Mouse (Mus musculus) heart, embryonic 15.5 days (tissue): ENCODE results near the gene Six5. TPM values are rescaled to one million over a fixed set of nuclear protein-coding genes. Genes with fewer than 3 reads are reported as not detected.

ENCODE experiments used
- ATAC-seq: fragments of 200-750 bp; cut with Nextera tagmentation; replicated peaks from 2 replicates; pipeline ENCODE4 v1.8.0; 2017; ENCODE audit warnings: low read depth, moderate TSS enrichment; ENCODE audit not compliant: insufficient number of reproducible peaks, insufficient read depth, low FRiP score
- H3K27ac ChIP-seq: fragments of 300-500 bp; sonication (generic); 2 replicates; pipeline ENCODE4 v1.5.1; 2015; ENCODE audit warnings: mild to moderate bottlenecking, inconsistent platforms
- H3K27me3 ChIP-seq: fragments of 300-500 bp; sonication (generic); 2 replicates; pipeline ENCODE4 v1.6.1; 2015; ENCODE audit warnings: inconsistent platforms
- H3K36me3 ChIP-seq: fragments of 300-500 bp; sonication (generic); 2 replicates; pipeline ENCODE4 v1.6.1; 2015; ENCODE audit warnings: mild to moderate bottlenecking, inconsistent platforms
- H3K4me1 ChIP-seq: fragments of 300-500 bp; sonication (generic); replicated peaks from 2 replicates; pipeline ENCODE4 v1.6.1; 2015; ENCODE audit warnings: inconsistent platforms
- H3K4me2 ChIP-seq: fragments of 300-500 bp; sonication (generic); 2 replicates; pipeline ENCODE4 v1.6.1; 2015; ENCODE audit warnings: inconsistent platforms, mild to moderate bottlenecking, moderate library complexity
- H3K4me3 ChIP-seq: fragments of 300-500 bp; sonication (generic); 2 replicates; pipeline ENCODE4 v1.5.1; 2015; ENCODE audit warnings: mild to moderate bottlenecking, inconsistent platforms
- H3K9ac ChIP-seq: fragments of 300-500 bp; sonication (generic); 2 replicates; pipeline ENCODE4 v1.6.1; 2015; ENCODE audit warnings: mild to moderate bottlenecking, inconsistent platforms
- H3K9me3 ChIP-seq: fragments of 300-500 bp; sonication (generic); replicated peaks from 2 replicates; pipeline ENCODE4 v1.6.1; 2016; ENCODE audit warnings: inconsistent platforms
- WGBS: fragments of 180-500 bp; shearing (Covaris S2); methylation state at CpG from one replicate; pipeline ENCODE4 v1.1.7; 2015; ENCODE audit warnings: mixed read lengths; 5-methylcytosine and 5-hydroxymethylcytosine counted together
- polyA plus RNA-seq: library from polyadenylated mRNA; unstranded; fragments of >200 nt; fragmentation: Nextera tagmentation; extraction: Ambion mirVana; gene quantifications from 2 replicates; pipeline ENCODE4 v1.2.1, GENCODE M21; 2015

The Six5 gene
- polyA plus RNA-seq, 1 experiment from 2014 or later, result 4.9 TPM

DNA sequence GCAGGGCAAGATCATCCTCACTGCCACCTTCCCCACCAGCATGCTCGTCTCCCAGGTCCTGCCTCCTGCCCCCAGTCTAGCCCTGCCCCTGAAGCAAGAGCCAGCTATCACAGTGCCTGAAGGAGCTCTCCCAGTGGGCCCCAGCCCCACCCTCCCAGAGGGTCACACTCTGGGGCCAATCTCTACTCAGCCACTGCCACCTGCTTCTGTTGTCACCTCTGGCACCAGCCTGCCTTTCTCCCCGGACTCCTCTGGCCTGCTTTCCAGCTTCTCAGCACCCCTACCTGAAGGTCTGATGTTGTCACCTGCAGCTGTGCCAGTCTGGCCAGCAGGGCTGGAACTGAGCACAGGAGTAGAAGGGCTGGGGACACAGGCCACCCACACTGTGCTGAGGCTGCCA lies 2.8 kb downstream of the Six5 start:
- Histone ChIP-seq H3K4me2 (no peak overlapping the region; the same call in 1 of the 2 replicates), H3K27ac (0 out of 2 replicates have a peak overlapping the region, but pooled peaks have one; percentile 4), H3K27me3 (no peaks in the 10 kb centered on the region), H3K9me3 (no peaks in the 10 kb centered on the region), H3K9ac (peak overlapping the region; percentile 93), H3K36me3 (peaks cover 7% of the 10 kb centered on the region; the same call in 1 of the 2 replicates), H3K4me3 (0 out of 2 replicates have a peak overlapping the region, but pooled peaks have one; percentile 85), H3K4me1 (peaks cover 37% of the 10 kb centered on the region)
- no peak for ATAC-seq
- WGBS, result 33% methylated on average over 2 of the region's 2 CpGs

DNA sequence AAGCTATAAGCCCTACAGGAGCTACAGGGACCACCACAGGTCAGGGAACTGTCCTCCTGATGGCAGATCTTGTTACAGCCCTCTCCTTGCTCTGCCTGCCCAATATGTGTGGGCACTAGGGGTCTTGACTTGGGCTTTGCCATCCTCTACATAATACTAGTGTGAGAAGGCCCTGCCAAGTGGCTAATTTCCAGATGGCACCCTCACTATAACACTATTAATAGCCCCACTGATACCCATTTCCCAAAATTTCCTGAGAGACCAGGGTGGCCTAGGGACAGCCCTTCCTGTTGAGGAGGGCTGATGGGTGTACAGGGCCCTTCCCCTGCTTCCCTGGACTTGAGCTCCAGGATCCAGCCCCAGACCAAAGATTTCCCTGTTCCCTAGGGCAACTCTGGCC lies 3.5 kb downstream of the Six5 start:
- H3K27ac ChIP-seq, result no peak overlapping the region
- no peak overlapping the region for H3K4me3 ChIP-seq
- no peak overlapping the region for H3K4me2 ChIP-seq
- no peak overlapping the region for H3K9ac ChIP-seq
- H3K27me3 ChIP-seq, result no peaks in the 10 kb centered on the region
- no peaks in the 10 kb centered on the region for H3K9me3 ChIP-seq
- H3K4me1 ChIP-seq, result peaks cover 31% of the 10 kb centered on the region
- no peak for ATAC-seq
- peaks cover 7% of the 10 kb centered on the region; the same call in 1 of the 2 replicates for H3K36me3 ChIP-seq

DNA sequence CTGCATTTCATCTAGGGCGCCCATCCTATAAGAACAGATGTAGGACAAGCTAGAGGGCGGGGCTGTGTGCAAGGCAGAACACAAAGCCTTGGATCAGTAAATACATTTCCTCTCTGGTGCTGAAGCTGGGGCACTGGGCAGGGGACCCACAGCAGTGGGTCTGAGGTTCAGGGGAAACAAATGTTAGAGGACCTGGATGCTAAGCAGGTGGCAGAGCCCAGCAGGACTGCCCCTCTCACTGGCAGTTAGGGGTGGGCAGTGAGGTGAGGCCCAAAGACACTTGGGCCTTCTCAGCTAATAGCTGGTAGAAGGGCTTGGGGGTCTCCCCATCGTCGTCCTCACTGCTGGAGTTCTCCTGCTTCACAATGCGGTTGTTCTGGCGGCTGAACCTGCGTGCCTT lies 4.4 kb downstream of the Six5 start:
- no peak overlapping the region for H3K9ac ChIP-seq
- H3K4me3 ChIP-seq, result no peak overlapping the region
- peaks cover 7% of the 10 kb centered on the region; the same call in 1 of the 2 replicates for H3K36me3 ChIP-seq
- WGBS, result 80% methylated on average over 7 of the region's 7 CpGs
- ATAC-seq, result no peak
- no peaks in the 10 kb centered on the region for H3K27me3 ChIP-seq
- peaks cover 23% of the 10 kb centered on the region for H3K4me1 ChIP-seq
- H3K27ac ChIP-seq, result no peak overlapping the region
- no peaks in the 10 kb centered on the region for H3K9me3 ChIP-seq
- no peak overlapping the region for H3K4me2 ChIP-seq

DNA sequence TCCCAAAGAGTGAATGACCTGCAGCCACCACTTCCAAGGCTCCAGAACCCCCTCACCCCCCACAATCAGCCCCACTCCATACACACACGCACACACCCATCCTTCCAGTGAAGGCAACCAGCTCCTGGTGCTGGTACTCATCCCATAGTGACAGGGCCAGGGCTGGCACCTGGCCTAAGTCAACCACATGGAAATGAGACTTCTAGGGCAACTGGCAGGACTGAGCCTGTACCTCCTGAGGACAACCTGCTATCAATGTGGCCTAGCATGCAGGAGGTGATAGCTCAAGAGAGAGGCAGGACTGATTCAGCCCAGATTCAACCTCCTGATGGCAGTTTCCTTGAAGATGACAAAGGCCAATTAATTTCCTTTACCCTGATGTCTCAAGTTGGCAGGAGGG lies 5.9 kb downstream of the Six5 start:
- Histone ChIP-seq H3K36me3 (peaks cover 7% of the 10 kb centered on the region; the same call in 1 of the 2 replicates), H3K4me3 (no peak overlapping the region), H3K9me3 (no peaks in the 10 kb centered on the region), H3K27ac (no peak overlapping the region), H3K9ac (no peak overlapping the region), H3K4me2 (no peak overlapping the region), H3K4me1 (peaks cover 23% of the 10 kb centered on the region), H3K27me3 (no peaks in the 10 kb centered on the region)
- no peak for ATAC-seq
- WGBS, result 81% methylated on average over 1 of the region's 1 CpGs

DNA sequence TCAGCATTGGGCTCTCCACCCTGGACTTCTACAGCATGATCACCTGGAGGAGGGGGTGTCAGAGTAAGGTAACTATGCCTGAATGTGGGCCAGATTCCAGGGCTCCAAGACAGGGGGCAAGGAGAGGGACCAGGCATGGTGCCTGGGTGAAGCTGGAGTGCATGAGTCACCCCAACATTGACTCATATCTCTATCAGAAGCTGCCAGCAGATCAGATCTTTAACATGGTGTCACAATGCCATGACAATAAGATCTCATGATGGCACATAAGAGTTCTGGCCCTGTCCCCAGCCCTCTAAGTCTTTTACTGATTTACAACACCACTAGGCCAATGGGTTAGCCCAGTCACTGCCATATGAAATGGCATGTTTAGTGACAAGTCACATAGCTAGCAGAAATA lies 9.3 kb downstream of the Six5 start:
- H3K4me2 ChIP-seq, result no peak overlapping the region
- ATAC-seq, result no peak
- H3K27me3 ChIP-seq, result no peaks in the 10 kb centered on the region
- no peak overlapping the region for H3K4me3 ChIP-seq
- H3K36me3 ChIP-seq, result no peaks in the 10 kb centered on the region
- H3K27ac ChIP-seq, result no peak overlapping the region
- no peaks in the 10 kb centered on the region for H3K9me3 ChIP-seq
- peaks cover 6% of the 10 kb centered on the region; the same call in 1 of the 2 replicates for H3K4me1 ChIP-seq
- no peak overlapping the region for H3K9ac ChIP-seq

DNA sequence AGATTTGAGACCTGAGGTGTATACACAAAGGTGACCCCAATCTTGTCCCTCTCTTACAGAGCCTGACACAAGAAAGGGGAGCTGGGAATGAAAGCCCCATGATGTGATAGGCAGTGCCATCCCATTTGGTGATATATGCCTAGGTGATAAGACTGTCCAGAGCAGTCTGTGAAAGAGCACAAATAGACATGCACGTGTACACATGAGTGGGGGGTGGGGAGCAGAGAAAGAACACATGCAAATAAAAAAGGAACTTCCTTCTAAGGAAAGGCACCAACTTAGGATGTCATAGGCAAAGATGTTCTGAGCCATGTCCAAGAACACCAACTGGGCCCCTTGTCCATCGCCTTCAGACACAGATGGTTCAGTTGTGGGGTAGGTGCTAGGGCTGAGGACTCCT lies 10.1 kb downstream of the Six5 start:
- ATAC-seq, result no peak
- Histone ChIP-seq H3K9me3 (no peaks in the 10 kb centered on the region), H3K36me3 (no peaks in the 10 kb centered on the region), H3K4me2 (no peak overlapping the region), H3K27me3 (no peaks in the 10 kb centered on the region), H3K4me1 (peaks cover 6% of the 10 kb centered on the region; the same call in 1 of the 2 replicates), H3K9ac (no peak overlapping the region), H3K27ac (no peak overlapping the region), H3K4me3 (no peak overlapping the region)
- WGBS, result 70% methylated on average over 2 of the region's 2 CpGs

DNA sequence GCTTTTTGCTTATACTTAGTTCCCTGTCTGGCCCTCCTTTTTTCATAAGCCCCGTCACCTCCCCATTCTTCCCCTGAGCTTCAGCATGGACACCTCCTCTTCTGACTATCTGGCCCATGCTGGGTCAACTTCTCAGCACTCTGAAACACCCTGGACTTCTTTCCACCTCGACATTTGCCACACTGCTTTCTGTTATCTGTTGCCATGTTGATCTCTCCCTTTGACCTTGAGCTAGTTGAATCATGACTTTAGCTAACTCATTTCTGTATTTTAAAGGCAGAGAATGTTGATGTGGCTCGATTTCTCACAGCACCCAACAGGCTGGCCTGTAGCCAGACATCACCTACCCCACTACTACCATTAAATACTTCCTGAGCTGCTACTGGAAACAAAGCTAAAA lies 13.0 kb downstream of the Six5 start:
- Histone ChIP-seq H3K4me1 (peaks cover 6% of the 10 kb centered on the region; the same call in 1 of the 2 replicates), H3K9me3 (no peaks in the 10 kb centered on the region), H3K27me3 (no peaks in the 10 kb centered on the region), H3K36me3 (no peaks in the 10 kb centered on the region), H3K9ac (no peak overlapping the region), H3K27ac (no peak overlapping the region), H3K4me2 (no peak overlapping the region), H3K4me3 (no peak overlapping the region)
- WGBS, result 39% methylated on average over 3 of the region's 3 CpGs
- ATAC-seq, result no peak

DNA sequence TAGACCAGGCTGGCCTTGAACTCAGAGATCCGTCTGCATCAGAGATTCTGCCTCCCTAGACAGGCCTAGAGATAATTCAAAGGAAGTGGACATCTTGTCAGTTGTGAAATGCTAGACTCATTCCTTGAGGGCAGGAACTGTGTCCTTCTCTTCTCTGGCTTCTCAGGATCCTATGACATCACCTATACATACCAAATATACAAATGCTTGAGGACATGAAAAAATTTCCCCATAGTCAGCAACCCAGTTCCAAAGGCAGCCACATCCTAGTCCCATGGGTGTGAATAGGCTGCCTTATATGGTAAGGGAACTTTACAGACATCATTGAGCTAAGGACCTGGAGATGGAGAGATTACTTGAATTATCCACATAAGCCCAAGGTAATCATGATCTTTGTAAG lies 15.2 kb downstream of the Six5 start:
- Histone ChIP-seq H3K9me3 (no peaks in the 10 kb centered on the region), H3K4me1 (peaks cover 6% of the 10 kb centered on the region; the same call in 1 of the 2 replicates), H3K27me3 (no peaks in the 10 kb centered on the region), H3K4me2 (no peak overlapping the region), H3K36me3 (no peaks in the 10 kb centered on the region), H3K9ac (no peak overlapping the region), H3K4me3 (no peak overlapping the region), H3K27ac (no peak overlapping the region)
- no peak for ATAC-seq
- WGBS, result 70% methylated on average over 1 of the region's 1 CpGs

DNA sequence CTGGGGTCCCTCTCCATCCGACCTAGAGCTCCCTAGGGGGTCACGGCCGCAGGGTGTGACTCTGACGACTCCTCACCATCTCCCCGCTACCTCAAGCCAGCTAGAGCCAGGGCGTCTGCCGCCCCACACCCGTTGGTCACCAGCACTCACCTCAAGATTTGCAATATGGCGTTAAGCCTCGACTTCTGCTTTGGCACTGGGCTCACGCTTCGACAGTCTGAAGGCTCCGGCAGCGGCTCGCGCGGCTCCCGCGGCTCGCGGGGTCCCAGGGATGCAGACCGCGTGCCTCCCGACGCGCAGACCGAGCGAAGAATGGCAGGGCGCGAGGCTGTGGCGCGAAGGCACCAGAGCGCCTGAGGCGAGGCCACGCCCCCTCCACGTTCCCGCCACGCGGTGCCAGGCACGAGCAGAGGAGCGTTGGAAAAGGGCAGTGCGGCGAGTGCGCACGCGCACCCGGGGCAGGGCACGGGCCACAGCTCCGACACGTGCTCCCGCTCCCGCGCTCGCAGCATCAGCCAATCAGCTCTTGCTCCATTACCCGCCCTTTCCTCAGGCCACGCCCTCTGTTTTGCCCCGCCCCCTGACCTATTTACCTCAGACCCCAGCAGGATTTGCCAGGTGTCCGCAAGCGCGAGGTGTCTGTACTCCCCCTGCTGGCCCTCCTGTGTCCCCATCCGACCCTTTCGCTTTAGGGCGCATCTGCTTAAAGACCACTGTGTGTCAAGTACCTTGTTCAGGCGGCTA lies 23.8 kb downstream of the Six5 start, which contains the start of gene Gm4969:
Gene Gm4969, minus strand, starts transcription at position 341 of the 744 bp plus-strand sequence.
- peak within 1 kb of the TSS; percentile 59 for H3K4me2 ChIP-seq
- H3K27me3 ChIP-seq, result no peaks in the 10 kb centered on the region
- H3K9ac ChIP-seq, result no peak within 1 kb of the TSS
- 24% methylated on average over 64 of the region's 64 CpGs for WGBS
- no peak within 1 kb of the TSS for H3K27ac ChIP-seq
- peak within 1 kb of the TSS; percentile 33 for H3K4me3 ChIP-seq
- no peaks in the 10 kb centered on the region for H3K36me3 ChIP-seq
- H3K9me3 ChIP-seq, result no peaks in the 10 kb centered on the region
- peaks cover 14% of the 10 kb centered on the region for H3K4me1 ChIP-seq
- ATAC-seq, result peak; percentile 37

DNA sequence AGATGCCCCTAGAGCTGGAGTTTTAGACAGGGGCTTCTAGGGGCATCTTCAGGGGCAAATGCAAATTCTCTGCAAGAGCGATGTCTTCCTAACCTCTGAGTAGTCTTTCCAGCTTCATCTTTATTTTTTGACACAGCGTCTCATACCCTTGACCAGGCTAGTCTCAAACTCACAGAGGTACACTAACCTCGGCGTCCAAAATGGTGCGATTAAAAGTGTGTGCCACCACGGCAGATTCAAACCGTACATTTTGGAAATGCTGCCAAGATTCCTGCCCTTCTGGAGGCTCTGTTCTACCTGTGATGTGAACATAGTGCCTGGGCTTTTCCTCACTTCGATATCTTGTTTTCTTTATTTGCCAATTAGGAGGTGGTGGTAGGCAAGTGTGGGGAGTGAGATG lies 24.7 kb downstream of the Six5 start:
- no peak for ATAC-seq
- Histone ChIP-seq H3K36me3 (no peaks in the 10 kb centered on the region), H3K9ac (no peak overlapping the region), H3K9me3 (no peaks in the 10 kb centered on the region), H3K27ac (no peak overlapping the region), H3K4me1 (peaks cover 14% of the 10 kb centered on the region), H3K4me3 (0 out of 2 replicates have a peak overlapping the region, but pooled peaks have one; percentile 76), H3K27me3 (no peaks in the 10 kb centered on the region), H3K4me2 (peak overlapping the region; percentile 80)
- WGBS, result 90% methylated on average over 8 of the region's 8 CpGs

DNA sequence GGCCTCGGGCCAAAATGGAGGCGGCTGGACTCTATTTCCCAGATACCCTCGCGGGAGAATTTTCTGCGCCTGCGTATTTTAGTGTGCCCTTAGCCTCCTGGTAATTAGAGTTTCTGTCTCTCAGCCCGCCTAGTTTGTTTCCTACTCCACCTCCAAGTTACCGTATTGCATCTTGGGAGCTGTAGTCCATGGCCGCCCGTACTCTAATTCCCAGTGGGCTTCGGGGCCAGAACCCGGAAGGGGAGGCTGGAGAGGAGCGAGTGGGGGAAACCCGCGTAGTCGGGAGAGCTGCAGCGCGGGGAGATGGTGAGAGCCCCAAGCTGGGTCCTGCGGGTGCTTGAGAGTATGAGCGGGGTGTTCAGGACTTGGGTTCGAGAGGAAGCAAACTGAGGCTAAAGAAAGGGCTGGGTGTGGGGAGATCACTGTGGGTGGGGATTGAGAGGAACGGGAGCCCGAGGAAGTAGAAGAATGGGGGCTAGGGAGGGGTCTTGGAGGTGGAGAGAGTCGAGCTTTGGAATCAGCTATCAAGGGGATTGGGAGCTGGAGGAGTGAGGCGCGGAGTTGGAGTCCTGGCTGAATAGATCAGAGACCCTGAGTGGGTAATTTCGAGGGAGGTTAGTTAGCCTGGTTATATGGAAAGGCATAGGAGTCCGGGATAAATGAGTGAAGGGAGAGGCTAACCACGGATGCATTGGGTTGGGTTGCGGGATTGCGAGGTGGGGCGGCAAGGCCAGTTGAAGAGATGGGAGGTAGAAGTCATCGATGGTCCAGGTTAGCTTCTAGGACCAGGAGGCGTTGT lies 25.4 kb downstream of the Six5 start, which contains the start of gene Fbxo46:
Gene Fbxo46, plus strand, starts transcription at position 229 of the 799 bp plus-strand sequence.
- Histone ChIP-seq H3K9me3 (no peaks in the 10 kb centered on the region), H3K4me2 (peak within 1 kb of the TSS; percentile 80), H3K27ac (peak within 1 kb of the TSS; percentile 58), H3K9ac (peak within 1 kb of the TSS; percentile 71), H3K4me3 (peak within 1 kb of the TSS; percentile 76), H3K36me3 (no peaks in the 10 kb centered on the region), H3K4me1 (peaks cover 17% of the 10 kb centered on the region), H3K27me3 (no peaks in the 10 kb centered on the region)
- ATAC-seq, result peak; percentile 92
- WGBS, result 2% methylated on average over 34 of the region's 34 CpGs
